Mouse (Mus musculus) brain, embryonic 14.5 days (tissue): ENCODE data around the gene Pcyox1.

ENCODE experiments used
- CTCF ChIP-seq: fragments of 200-500 bp; IDR thresholded peaks from 2 replicates; pipeline ENCODE4 v1.5.1; 2012; ENCODE audit warnings: inconsistent platforms, mild to moderate bottlenecking, moderate library complexity, borderline replicate concordance; ENCODE audit not compliant: insufficient read depth, insufficient read length; ENCODE audit errors: extremely low read depth
- POLR2A ChIP-seq: fragments of 200-500 bp; IDR thresholded peaks from 2 replicates; pipeline ENCODE4 v1.6.1; 2012; ENCODE audit warnings: mild to moderate bottlenecking, inconsistent platforms, borderline replicate concordance; ENCODE audit not compliant: poor library complexity, insufficient read depth, insufficient read length, severe bottlenecking; ENCODE audit errors: extremely low read depth

DNA sequence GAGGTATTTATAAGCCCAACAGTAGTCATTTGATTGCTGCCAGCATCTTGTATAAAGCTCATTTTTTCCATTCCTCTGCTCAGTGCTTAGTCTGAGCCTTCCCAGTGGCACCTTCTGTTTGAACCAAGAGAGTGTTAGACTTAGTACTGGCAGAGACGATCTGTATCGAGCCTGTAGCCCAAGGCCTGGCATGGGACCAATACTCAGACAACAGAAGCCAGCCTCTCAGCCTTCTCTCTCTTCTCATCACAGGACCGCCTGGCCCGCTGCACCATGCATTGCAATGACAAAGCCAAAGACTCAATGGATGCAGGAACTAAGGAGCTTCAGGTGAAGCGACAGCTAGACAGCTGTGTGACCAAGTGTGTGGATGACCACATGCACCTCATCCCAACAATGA is 28.5 kb downstream of the Pcyox1 start:
- TF ChIP-seq POLR2A = no peak
- TF ChIP-seq CTCF = no peak
